Mouse (Mus musculus) olfactory bulb, adult 2 months (tissue): ENCODE results near the gene Pknox2. TPM values are rescaled to one million over a fixed set of nuclear protein-coding genes. Genes with fewer than 3 reads are reported as not detected.

ENCODE experiments used
- H3K27ac ChIP-seq: fragments of 200-500 bp; 2 replicates; pipeline ENCODE4 v1.5.1; 2012; ENCODE audit warnings: low read depth, low read length; ENCODE audit not compliant: insufficient read depth
- H3K4me1 ChIP-seq: fragments of 200-500 bp; 2 replicates; pipeline ENCODE4 v1.6.1; 2012; ENCODE audit warnings: low read length; ENCODE audit not compliant: control insufficient read depth, insufficient read depth
- H3K4me3 ChIP-seq: fragments of 200-500 bp; 2 replicates; pipeline ENCODE4 v1.5.1; 2012; ENCODE audit warnings: mild to moderate bottlenecking, low read depth, low read length, moderate library complexity; ENCODE audit not compliant: insufficient read depth
- CTCF ChIP-seq: fragments of 200-500 bp; IDR thresholded peaks from 2 replicates; pipeline ENCODE4 v1.5.1; 2012; ENCODE audit warnings: low read depth, mild to moderate bottlenecking, low read length, moderate library complexity; ENCODE audit not compliant: insufficient read depth
- POLR2A ChIP-seq: fragments of 200-500 bp; IDR thresholded peaks from 2 replicates; pipeline ENCODE4 v1.6.1; 2012; ENCODE audit warnings: mild to moderate bottlenecking, low read depth, low read length, moderate library complexity; ENCODE audit not compliant: insufficient read depth
- WGBS: fragments of 180-500 bp; shearing (Covaris S2); methylation state at CpG from one replicate; pipeline ENCODE4 v1.1.7; 2018; 5-methylcytosine and 5-hydroxymethylcytosine counted together
- polyA plus RNA-seq: library from polyadenylated mRNA; stranded (reverse); fragments of >200 nt; gene quantifications from 2 replicates; pipeline ENCODE4 v1.2.4, GENCODE M21; 2012; ENCODE audit warnings: low replicate concordance; ENCODE audit not compliant: missing spikeins, insufficient read depth, insufficient read length

The Pknox2 gene
- polyA plus RNA-seq, 1 experiment: not detected

DNA sequence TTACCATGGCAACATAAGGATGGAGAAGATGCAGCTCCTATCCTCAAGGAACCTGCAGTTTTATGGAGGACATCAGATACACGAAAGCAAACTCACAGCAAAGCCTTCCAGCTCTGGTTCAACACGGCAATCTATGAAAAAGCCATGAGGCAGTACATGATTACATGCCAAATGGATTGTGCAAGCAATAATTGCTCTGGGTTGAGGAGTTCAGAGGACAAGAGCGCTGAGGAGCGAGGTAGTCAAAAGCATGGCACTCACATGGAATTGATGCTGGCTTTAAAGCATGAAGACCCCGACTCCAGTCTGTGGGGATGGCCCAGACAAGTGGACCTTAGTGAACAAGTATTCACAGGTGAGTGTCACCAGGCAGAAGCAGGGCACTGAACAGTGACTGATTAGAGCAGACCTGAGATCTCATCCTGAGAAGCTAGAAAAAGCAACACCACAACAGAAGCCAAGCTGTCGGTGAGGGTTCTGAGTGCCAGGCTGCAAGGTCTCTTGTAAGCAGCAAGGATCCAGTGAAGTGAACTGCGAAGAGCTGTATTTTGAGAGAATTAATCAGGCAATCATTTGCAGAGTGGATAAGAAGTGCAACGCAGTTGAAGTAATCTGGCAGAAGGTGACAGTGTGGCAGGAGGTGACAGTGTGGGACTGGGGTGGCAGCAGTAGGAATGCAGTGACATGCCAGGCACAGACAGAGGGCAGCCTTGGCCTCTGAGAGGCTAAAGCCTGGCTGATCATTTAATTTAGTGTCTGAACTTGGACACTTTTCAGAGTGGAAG is 22.3 kb downstream of the Pknox2 start:
- 80% methylated on average over 8 of the region's 8 CpGs for WGBS
- H3K27ac ChIP-seq: no peak overlapping the region
- TF ChIP-seq CTCF (no peak), POLR2A (no peak)

DNA sequence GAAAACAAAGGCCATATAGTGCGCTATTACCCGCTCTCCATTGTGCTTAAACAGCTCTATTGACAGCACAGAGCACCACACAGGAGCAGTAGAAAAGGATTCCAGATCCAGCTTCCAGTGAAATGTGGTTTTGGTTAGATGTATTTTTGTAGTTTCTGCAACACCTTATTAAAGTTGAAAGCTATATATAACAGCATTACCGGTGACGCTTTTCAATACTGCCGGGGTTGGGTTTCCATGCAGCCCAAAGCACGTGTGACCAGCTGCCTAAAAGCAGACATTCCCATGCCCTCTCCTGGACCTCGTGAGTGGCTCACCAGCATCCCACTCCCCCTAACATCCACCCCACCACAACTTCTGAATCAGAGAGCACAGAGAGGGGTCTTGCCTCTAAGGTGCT is 23.8 kb downstream of the Pknox2 start:
- no peak for TF ChIP-seq CTCF
- TF ChIP-seq POLR2A: no peak
- Histone ChIP-seq H3K4me3 (no peak overlapping the region), H3K27ac (no peak overlapping the region), H3K4me1 (peaks cover 17% of the 10 kb centered on the region)
- WGBS: 69% methylated on average over 7 of the region's 7 CpGs

More for the DNA sequence above, 22.3 kb downstream of the Pknox2 start:
- H3K4me1 ChIP-seq: peaks cover 17% of the 10 kb centered on the region
- H3K4me3 ChIP-seq: no peak overlapping the region

DNA sequence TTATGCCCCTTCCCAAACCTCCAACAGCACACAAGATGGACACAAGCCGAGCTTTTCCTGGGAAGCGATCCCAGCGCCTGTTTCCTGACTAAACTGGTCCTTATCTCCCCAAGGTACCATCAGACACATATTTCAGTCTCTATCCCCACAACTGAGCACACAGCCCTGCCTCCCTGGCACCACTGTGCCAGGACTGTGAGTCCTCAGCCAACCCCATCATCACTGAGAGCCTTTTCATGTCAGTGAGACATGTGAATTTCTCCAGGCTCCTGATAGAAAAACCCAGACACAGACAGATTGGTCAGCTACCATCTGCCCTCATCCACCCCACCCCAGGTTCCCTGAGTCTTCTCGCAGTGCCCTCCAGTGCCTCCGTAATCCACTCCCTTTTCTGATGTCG is 24.2 kb downstream of the Pknox2 start:
- Histone ChIP-seq H3K27ac (no peak overlapping the region), H3K4me3 (no peak overlapping the region), H3K4me1 (peaks cover 17% of the 10 kb centered on the region)
- no peak for TF ChIP-seq POLR2A
- TF ChIP-seq CTCF: no peak
- WGBS: 74% methylated on average over 6 of the region's 6 CpGs

DNA sequence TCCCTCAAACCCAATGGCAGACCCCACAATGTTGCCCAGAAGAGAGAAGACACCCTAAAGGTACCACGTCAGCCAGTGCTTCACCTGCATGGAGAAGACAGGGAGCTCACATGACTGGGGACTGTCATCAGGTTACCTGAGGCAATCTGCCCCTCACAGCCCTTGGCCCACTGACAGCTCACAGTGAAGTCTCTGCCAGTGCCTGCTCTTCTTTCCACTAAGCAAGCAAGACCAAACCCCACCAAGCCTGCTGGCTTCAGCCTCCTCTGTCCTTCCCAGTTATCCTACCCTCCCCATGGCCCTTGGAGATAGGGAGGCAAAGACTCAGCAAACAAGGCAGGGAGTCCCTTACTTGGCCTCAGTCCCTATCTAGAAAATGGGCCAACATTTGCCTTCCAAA is 24.8 kb downstream of the Pknox2 start:
- no peak for TF ChIP-seq POLR2A
- no peak for TF ChIP-seq CTCF
- H3K27ac ChIP-seq: 0 out of 2 replicates have a peak overlapping the region, but pooled peaks have one; percentile 40
- WGBS: 78% methylated on average over 1 of the region's 1 CpGs

DNA sequence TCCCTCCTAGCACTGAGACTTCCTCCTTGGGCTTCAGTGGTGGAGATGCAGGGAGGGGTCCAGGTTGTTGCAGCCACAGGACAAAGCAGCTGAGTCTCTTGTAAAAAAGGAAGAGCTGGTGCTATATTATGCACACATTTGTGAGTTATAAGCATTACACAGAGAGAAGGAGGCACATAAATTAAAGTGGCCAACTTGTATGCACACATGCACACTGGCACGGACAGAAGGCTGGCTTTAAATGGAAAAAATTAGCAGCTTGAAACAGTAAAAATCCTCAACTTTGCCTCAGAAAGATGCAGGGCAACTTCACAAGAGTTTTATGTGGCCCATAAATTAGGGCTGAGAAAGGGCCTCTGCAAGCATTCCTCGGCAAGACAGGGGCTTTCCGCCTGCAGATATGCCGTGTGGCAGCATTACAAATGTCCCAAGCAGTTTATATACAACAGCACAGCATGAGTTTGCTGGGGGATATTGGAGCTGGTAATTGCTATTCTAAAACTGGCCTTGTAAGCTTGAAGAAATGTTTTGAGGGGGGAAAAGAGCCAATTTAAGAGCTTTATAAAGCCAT is 25.4 kb downstream of the Pknox2 start:
- H3K4me1 ChIP-seq: peaks cover 17% of the 10 kb centered on the region
- WGBS: 48% methylated on average over 4 of the region's 4 CpGs
- H3K4me3 ChIP-seq: no peak overlapping the region
- H3K27ac ChIP-seq: no peak overlapping the region
- TF ChIP-seq CTCF (no peak), POLR2A (no peak)

More for the DNA sequence above, 24.8 kb downstream of the Pknox2 start:
- Histone ChIP-seq H3K4me3 (no peak overlapping the region), H3K4me1 (peaks cover 17% of the 10 kb centered on the region)

DNA sequence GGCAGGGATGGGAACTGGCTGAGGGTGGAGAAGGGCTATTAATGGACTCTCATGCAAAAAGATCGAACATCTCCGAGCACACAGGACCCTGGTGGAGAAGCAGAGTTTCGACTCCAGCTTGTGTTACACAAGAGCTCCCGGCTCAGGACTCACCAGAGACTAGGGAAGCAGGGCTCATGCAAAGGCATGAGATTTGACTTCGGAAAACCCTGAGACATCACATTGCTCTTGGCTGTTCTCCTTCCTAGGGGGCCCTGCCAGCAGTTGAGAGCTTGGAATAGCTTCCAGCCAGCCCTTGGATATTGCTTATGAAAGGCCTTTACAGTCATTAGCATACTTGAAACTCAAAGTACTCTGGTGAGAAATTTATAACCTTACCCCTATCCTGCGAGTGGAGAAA is 26.4 kb downstream of the Pknox2 start:
- Histone ChIP-seq H3K4me3 (no peak overlapping the region), H3K4me1 (peaks cover 17% of the 10 kb centered on the region), H3K27ac (no peak overlapping the region)
- TF ChIP-seq POLR2A: no peak
- TF ChIP-seq CTCF: no peak
- WGBS: 49% methylated on average over 6 of the region's 6 CpGs

DNA sequence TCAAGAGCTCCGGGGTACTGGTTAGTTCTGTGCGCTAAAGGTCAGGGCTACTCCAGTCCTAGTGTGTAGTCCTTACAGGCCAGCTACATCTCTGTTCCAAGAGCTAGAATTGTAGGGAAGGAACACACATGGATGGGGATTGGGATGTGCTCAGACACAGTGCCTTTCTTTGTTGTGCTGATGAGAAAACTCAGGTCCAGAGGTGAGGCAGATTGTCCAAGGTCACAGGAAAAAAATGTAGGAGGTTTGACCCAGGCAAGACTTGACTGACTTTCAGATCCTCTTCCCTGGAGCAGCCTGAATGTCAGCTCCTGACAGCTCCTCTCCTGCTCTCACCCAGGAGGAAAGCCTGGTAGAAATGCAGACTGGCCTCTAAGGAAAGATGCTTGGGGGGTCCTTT is 29.7 kb downstream of the Pknox2 start:
- H3K4me3 ChIP-seq: no peak overlapping the region
- H3K4me1 ChIP-seq: peaks cover 12% of the 10 kb centered on the region
- H3K27ac ChIP-seq: no peak overlapping the region
- 98% methylated on average over 2 of the region's 2 CpGs for WGBS
- TF ChIP-seq CTCF (no peak), POLR2A (no peak)

DNA sequence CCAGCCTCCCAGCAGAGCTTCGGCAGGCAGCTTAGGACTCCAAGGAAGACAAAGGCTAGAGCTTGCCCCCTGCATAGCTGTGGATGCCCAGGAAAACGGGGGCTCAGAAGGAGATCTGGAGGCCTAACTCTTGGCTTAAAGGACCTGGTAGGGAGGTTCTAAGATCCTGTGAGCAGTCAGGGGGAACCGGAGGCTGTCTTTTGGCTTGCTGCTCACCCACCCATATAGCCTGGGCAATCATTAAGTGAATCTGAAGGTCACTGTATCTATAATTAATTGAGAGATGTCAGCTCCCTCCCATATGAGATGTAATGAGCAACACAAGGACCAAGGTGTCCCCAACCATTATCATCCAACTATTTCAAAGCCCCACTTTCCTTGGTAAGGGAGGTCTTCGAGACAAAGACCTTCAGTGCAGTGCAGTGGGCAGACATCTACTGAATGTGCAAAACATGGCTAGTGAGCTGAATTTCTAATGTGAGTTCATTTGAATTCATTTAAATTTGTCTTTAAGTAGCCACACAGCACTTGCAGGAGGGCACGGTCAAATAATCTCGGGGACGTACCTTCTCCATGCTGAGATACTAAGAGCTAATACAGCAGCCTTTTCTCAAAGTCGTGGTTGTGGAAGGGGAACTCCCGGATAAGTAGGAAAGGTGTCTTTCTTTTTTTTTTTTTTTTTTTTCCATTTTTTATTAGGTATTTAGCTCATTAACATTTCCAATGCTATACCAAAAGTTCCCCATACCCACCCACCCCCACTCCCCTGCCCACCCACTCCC is 30.4 kb downstream of the Pknox2 start:
- 79% methylated on average over 9 of the region's 9 CpGs for WGBS
- TF ChIP-seq POLR2A (no peak), CTCF (no peak)
- H3K4me1 ChIP-seq: peaks cover 8% of the 10 kb centered on the region
- no peak overlapping the region for H3K27ac ChIP-seq
- no peak overlapping the region for H3K4me3 ChIP-seq

DNA sequence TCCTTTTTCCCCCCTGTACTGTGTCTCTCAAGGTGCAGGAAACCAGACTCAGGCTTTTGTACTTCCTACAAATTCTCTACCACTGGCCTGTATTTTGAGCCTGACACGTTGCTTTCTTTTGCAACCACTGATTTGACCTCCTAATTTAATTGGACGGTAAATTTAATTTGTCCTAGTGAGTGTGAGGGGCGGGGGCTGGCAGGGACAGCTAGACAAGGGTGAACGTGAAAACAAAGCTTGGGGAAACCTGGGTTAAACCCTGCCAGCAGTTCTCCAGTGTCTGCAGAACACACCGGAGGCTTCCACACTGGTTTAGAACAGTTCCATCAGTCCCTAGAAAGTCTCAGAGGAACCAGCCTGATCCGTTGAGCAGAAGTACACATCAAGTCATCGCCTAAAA is 31.4 kb downstream of the Pknox2 start:
- Histone ChIP-seq H3K27ac (no peak overlapping the region), H3K4me3 (no peak overlapping the region), H3K4me1 (peaks cover 8% of the 10 kb centered on the region)
- TF ChIP-seq CTCF: no peak
- no peak for TF ChIP-seq POLR2A
- 72% methylated on average over 7 of the region's 7 CpGs for WGBS
